Mouse (Mus musculus) kidney, postnatal 36 days (tissue): ENCODE measurements around the gene Rims4.
A peak's percentile ranks its signal among the peaks of the same experiment; 100 is the strongest.

Experiments
- DNase-seq, 2 experiments: peaks; one replicate each; pipeline ENCODE4 v3.0.0; 2021 to 2022; ENCODE audit warnings: mixed read lengths in 2 of 2

Rims4 gene

GRCm38 (mm10) chr2:163907131-163907530, 11.4 kb downstream of the Rims4 start:
- no peak for DNase-seq

GRCm38 (mm10) chr2:163904323-163904722, 14.2 kb downstream of the Rims4 start:
- no peak for DNase-seq

GRCm38 (mm10) chr2:163903461-163903860, 15.0 kb downstream of the Rims4 start:
- DNase-seq: no peak

- DNase-seq: no peak
Measured at GRCm38 (mm10) chr2:163902448-163902847, 16.0 kb downstream of the Rims4 start.

GRCm38 (mm10) chr2:163901043-163901442, 17.4 kb downstream of the Rims4 start:
- no peak for DNase-seq

- no peak for DNase-seq
Measured at GRCm38 (mm10) chr2:163899910-163900411, 18.5 kb downstream of the Rims4 start.

GRCm38 (mm10) chr2:163897988-163898535, 20.4 kb downstream of the Rims4 start:
- DNase-seq: no peak

GRCm38 (mm10) chr2:163897026-163897425, 21.5 kb downstream of the Rims4 start:
- DNase-seq: no peak

GRCm38 (mm10) chr2:163895156-163895555, 23.3 kb downstream of the Rims4 start:
- DNase-seq: no peak

- no peak for DNase-seq
Measured at GRCm38 (mm10) chr2:163893446-163894370, 24.8 kb downstream of the Rims4 start.

- no peak for DNase-seq
Measured at GRCm38 (mm10) chr2:163891271-163891670, 27.2 kb downstream of the Rims4 start.

- no peak for DNase-seq
Measured at GRCm38 (mm10) chr2:163890586-163890985, 27.9 kb downstream of the Rims4 start.

GRCm38 (mm10) chr2:163889411-163889810, 29.1 kb downstream of the Rims4 start:
- DNase-seq: peak; percentile 11 to 75

GRCm38 (mm10) chr2:163882859-163883652, 35.4 kb downstream of the Rims4 start:
- DNase-seq: no peak

GRCm38 (mm10) chr2:163880891-163881290, 37.6 kb downstream of the Rims4 start:
- DNase-seq: peak; percentile 17 to 72

- no peak for DNase-seq
Measured at GRCm38 (mm10) chr2:163876830-163877498, 41.5 kb downstream of the Rims4 start.

- peak in 1 of 2 experiments; percentile 7 for DNase-seq
Measured at GRCm38 (mm10) chr2:163875484-163875883, 43.0 kb downstream of the Rims4 start.

- DNase-seq: no peak
Measured at GRCm38 (mm10) chr2:163874877-163875276, 43.6 kb downstream of the Rims4 start.

- DNase-seq: no peak
Measured at GRCm38 (mm10) chr2:163871906-163872305, 46.6 kb downstream of the Rims4 start.

- DNase-seq: no peak
Measured at GRCm38 (mm10) chr2:163871266-163871665, 47.2 kb downstream of the Rims4 start.

- DNase-seq: no peak
Measured at GRCm38 (mm10) chr2:163869783-163870182, 48.7 kb downstream of the Rims4 start.

GRCm38 (mm10) chr2:163866061-163866460, 52.4 kb downstream of the Rims4 start:
- no peak for DNase-seq

- no peak for DNase-seq
Measured at GRCm38 (mm10) chr2:163865311-163865710, 53.2 kb downstream of the Rims4 start.
